Mouse (Mus musculus) cerebellum, adult 2 months (tissue): ENCODE data around the gene Grhl1. TPM values are rescaled to one million over a fixed set of nuclear protein-coding genes. Genes with fewer than 3 reads are reported as not detected.
A peak's percentile ranks its signal among the peaks of the same experiment; 100 is the strongest.

Source experiments
- DNase-seq, 2 experiments: peaks; one replicate each; pipeline ENCODE4 v3.0.0; 2021
- H3K27ac ChIP-seq: fragments of 200-500 bp; 2 replicates; pipeline ENCODE4 v1.5.1; 2012; ENCODE audit warnings: low read length, control low read depth, inconsistent platforms; ENCODE audit not compliant: insufficient read depth
- H3K27me3 ChIP-seq: fragments of 200-500 bp; 2 replicates; pipeline ENCODE4 v1.6.1; 2012; ENCODE audit warnings: inconsistent platforms, mild to moderate bottlenecking, low read length, moderate library complexity; ENCODE audit not compliant: control insufficient read depth, insufficient read depth
- H3K4me1 ChIP-seq: fragments of 200-500 bp; 2 replicates; pipeline ENCODE4 v1.6.1; 2011; ENCODE audit warnings: low read length; ENCODE audit not compliant: control insufficient read depth, insufficient read depth
- H3K4me3 ChIP-seq: fragments of 200-500 bp; replicated peaks from 2 replicates; pipeline ENCODE3; 2011; ENCODE audit warnings: mild to moderate bottlenecking, low read depth, low read length, control low read depth; ENCODE audit not compliant: insufficient read depth
- CTCF ChIP-seq: fragments of 200-500 bp; IDR thresholded peaks from 2 replicates; pipeline ENCODE4 v1.5.1; 2011; ENCODE audit warnings: low read depth, mild to moderate bottlenecking, control low read depth, low read length, moderate library complexity, borderline replicate concordance; ENCODE audit not compliant: insufficient read depth
- POLR2A ChIP-seq: fragments of 200-500 bp; IDR thresholded peaks from 2 replicates; pipeline ENCODE4 v1.6.1; 2011; ENCODE audit warnings: low read length, control low read depth, borderline replicate concordance; ENCODE audit not compliant: insufficient read depth
- WGBS: fragments of 180-500 bp; shearing (Covaris S2); methylation state at CpG from one replicate; pipeline ENCODE4 v1.1.7; 2018; 5-methylcytosine and 5-hydroxymethylcytosine counted together
- polyA plus RNA-seq: library from polyadenylated mRNA; depleted of rRNA; stranded (reverse); fragments of >200 nt; gene quantifications from 2 replicates; pipeline ENCODE4 v1.2.3, GENCODE M21; 2012

Gene Grhl1
- polyA plus RNA-seq, 1 experiment, result 2.3 TPM

- no peak for DNase-seq
- H3K4me3 ChIP-seq, result no peak overlapping the region
- no peak overlapping the region for H3K27ac ChIP-seq
- H3K27me3 ChIP-seq, result no peaks in the 10 kb centered on the region
- TF ChIP-seq CTCF, result no peak
- TF ChIP-seq POLR2A, result no peak
- no peaks in the 10 kb centered on the region for H3K4me1 ChIP-seq
- 67% methylated on average over 2 of the region's 2 CpGs for WGBS
Observed at GRCm38 (mm10) chr12:24552531-24552930, 19.6 kb upstream of the Grhl1 start.

- WGBS, result 70% methylated on average over 8 of the region's 8 CpGs
- H3K4me3 ChIP-seq, result no peak overlapping the region
- H3K27me3 ChIP-seq, result no peaks in the 10 kb centered on the region
- H3K27ac ChIP-seq, result no peak overlapping the region
- TF ChIP-seq CTCF (no peak), POLR2A (no peak)
- H3K4me1 ChIP-seq, result no peaks in the 10 kb centered on the region
- DNase-seq, result no peak
Observed at GRCm38 (mm10) chr12:24555976-24556375, 16.1 kb upstream of the Grhl1 start.

- Histone ChIP-seq H3K27ac (no peak overlapping the region), H3K4me3 (no peak overlapping the region), H3K4me1 (no peaks in the 10 kb centered on the region), H3K27me3 (no peaks in the 10 kb centered on the region)
- 84% methylated on average over 7 of the region's 7 CpGs for WGBS
- DNase-seq, result no peak
- TF ChIP-seq POLR2A, result no peak
- no peak for TF ChIP-seq CTCF
Observed at GRCm38 (mm10) chr12:24563395-24563960, 8.6 kb upstream of the Grhl1 start.

- Histone ChIP-seq H3K27me3 (no peaks in the 10 kb centered on the region), H3K27ac (no peak overlapping the region), H3K4me1 (no peaks in the 10 kb centered on the region), H3K4me3 (no peak overlapping the region)
- 71% methylated on average over 6 of the region's 6 CpGs for WGBS
- no peak for DNase-seq
- TF ChIP-seq CTCF (no peak), POLR2A (no peak)
Observed at GRCm38 (mm10) chr12:24565311-24565710, 6.8 kb upstream of the Grhl1 start.

GRCm38 (mm10) chr12:24567606-24568005 lies 4.5 kb upstream of the Grhl1 start:
- TF ChIP-seq POLR2A (no peak), CTCF (no peak)
- H3K27ac ChIP-seq, result no peak overlapping the region
- DNase-seq, result no peak
- no peak overlapping the region for H3K4me3 ChIP-seq
- no peaks in the 10 kb centered on the region; the same call in 1 of the 2 replicates for H3K27me3 ChIP-seq
- 25% methylated on average over 3 of the region's 3 CpGs for WGBS
- no peaks in the 10 kb centered on the region for H3K4me1 ChIP-seq

- no peak for DNase-seq
- 5% methylated on average over 43 of the region's 48 CpGs for WGBS
- Histone ChIP-seq H3K27me3 (no peaks in the 10 kb centered on the region; the same call in 1 of the 2 replicates), H3K4me3 (peak overlapping the region; percentile 54), H3K4me1 (no peaks in the 10 kb centered on the region), H3K27ac (no peak overlapping the region)
- no peak for TF ChIP-seq CTCF
Observed at GRCm38 (mm10) chr12:24572421-24573274, 565 bp downstream of the Grhl1 start.

GRCm38 (mm10) chr12:24573275-24573580 lies 1.1 kb downstream of the Grhl1 start:
- no peak for DNase-seq
- WGBS, result 55% methylated on average over 3 of the region's 3 CpGs
- H3K4me3 ChIP-seq, result no peak overlapping the region
- TF ChIP-seq POLR2A (no peak), CTCF (no peak)
- H3K27ac ChIP-seq, result no peak overlapping the region
- H3K4me1 ChIP-seq, result no peaks in the 10 kb centered on the region
- no peaks in the 10 kb centered on the region; the same call in 1 of the 2 replicates for H3K27me3 ChIP-seq

GRCm38 (mm10) chr12:24574870-24575269 lies 2.8 kb downstream of the Grhl1 start:
- no peak for TF ChIP-seq POLR2A
- TF ChIP-seq CTCF, result no peak
- DNase-seq, result no peak
- WGBS, result 57% methylated on average over 7 of the region's 7 CpGs
- Histone ChIP-seq H3K27me3 (no peaks in the 10 kb centered on the region; the same call in 1 of the 2 replicates), H3K4me3 (no peak overlapping the region), H3K27ac (no peak overlapping the region), H3K4me1 (no peaks in the 10 kb centered on the region)
